Mouse (Mus musculus) liver, embryonic 16.5 days (tissue): ENCODE results near the gene Clptm1. TPM values are rescaled to one million over a fixed set of nuclear protein-coding genes. Genes with fewer than 3 reads are reported as not detected.

Experiments
- ATAC-seq: fragments of 200-750 bp; cut with Nextera tagmentation; 2 replicates; pipeline ENCODE4 v1.8.0; 2017; ENCODE audit warnings: low read depth, mild to moderate bottlenecking, moderate number of reproducible peaks, moderate library complexity
- H3K27ac ChIP-seq: fragments of 300-500 bp; sonication (generic); 2 replicates; pipeline ENCODE4 v1.5.1; 2014; ENCODE audit warnings: mild to moderate bottlenecking, low read length
- H3K27me3 ChIP-seq: fragments of 300-500 bp; sonication (generic); 2 replicates; pipeline ENCODE4 v1.6.1; 2014; ENCODE audit warnings: low read depth, low read length, mixed read lengths; ENCODE audit not compliant: control insufficient read depth, insufficient read depth
- H3K36me3 ChIP-seq: fragments of 300-500 bp; sonication (generic); 2 replicates; pipeline ENCODE4 v1.6.1; 2014; ENCODE audit warnings: mild to moderate bottlenecking; ENCODE audit not compliant: control insufficient read depth, insufficient read depth
- H3K4me1 ChIP-seq: fragments of 300-500 bp; sonication (generic); 2 replicates; pipeline ENCODE4 v1.6.1; 2014; ENCODE audit warnings: low read depth, low read length, mixed read lengths; ENCODE audit not compliant: control insufficient read depth
- H3K4me2 ChIP-seq: fragments of 300-500 bp; sonication (generic); 2 replicates; pipeline ENCODE4 v1.6.1; 2014; ENCODE audit warnings: low read depth, low read length, mixed read lengths
- H3K4me3 ChIP-seq: fragments of 300-500 bp; sonication (generic); 2 replicates; pipeline ENCODE4 v1.5.1; 2014; ENCODE audit warnings: low read depth, mild to moderate bottlenecking, low read length
- H3K9ac ChIP-seq: fragments of 300-500 bp; sonication (generic); 2 replicates; pipeline ENCODE4 v1.6.1; 2014; ENCODE audit warnings: low read depth, low read length
- H3K9me3 ChIP-seq: fragments of 300-500 bp; sonication (generic); replicated peaks from 2 replicates; pipeline ENCODE4 v1.6.1; 2016; ENCODE audit warnings: low read length; ENCODE audit not compliant: control insufficient read depth
- WGBS: fragments of 180-500 bp; shearing (Covaris S2); extraction: QIAGEN DNeasy Blood & Tissue Kit; methylation state at CpG from one replicate; pipeline ENCODE4 v1.1.7; 2014; ENCODE audit not compliant: insufficient replicate concordance; 5-methylcytosine and 5-hydroxymethylcytosine counted together
- polyA plus RNA-seq: library from polyadenylated mRNA; unstranded; fragments of >200 nt; fragmentation: Nextera tagmentation; extraction: Ambion mirVana; gene quantifications from 2 replicates; pipeline ENCODE4 v1.2.1, GENCODE M21; 2015

Gene Clptm1
- polyA plus RNA-seq, 1 experiment from 2014 or later, result 42.7 TPM

DNA sequence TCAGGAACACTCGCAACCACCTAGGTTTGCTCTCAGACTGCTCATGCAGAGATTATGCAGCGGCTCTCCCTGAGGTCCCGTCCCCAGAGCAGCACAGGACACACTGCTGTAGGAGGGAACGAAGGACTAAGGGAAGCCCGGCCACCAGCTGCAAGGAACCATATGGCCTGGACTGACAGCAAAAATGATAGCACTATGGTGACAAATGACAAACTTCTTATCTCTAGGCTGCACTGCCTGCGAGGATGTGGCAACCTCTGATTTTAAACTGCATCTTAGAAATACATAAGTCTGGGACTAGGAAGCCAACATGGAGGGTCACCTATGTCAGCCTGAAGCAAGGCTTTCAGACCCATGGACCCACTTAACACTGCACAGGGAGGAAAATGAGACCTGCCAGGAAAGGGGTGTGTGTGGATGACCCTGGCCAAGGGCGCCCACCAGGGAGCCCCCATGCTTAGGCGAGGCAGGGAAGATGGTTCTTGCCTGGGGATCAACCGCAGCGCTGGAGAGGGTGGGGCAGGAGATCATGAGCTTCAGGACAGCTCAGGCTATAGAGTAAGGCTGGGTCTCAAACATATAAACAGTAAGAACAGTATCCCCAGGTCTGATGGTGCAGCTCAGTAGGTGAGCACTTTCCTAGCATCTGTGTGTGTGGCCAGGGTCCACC lies 71.6 kb downstream of the Clptm1 start:
- Histone ChIP-seq H3K9ac (no peak overlapping the region), H3K4me1 (peaks cover 17% of the 10 kb centered on the region), H3K9me3 (no peaks in the 10 kb centered on the region), H3K4me2 (no peak overlapping the region), H3K27me3 (no peaks in the 10 kb centered on the region), H3K36me3 (peaks cover 7% of the 10 kb centered on the region), H3K4me3 (no peak overlapping the region), H3K27ac (no peak overlapping the region)
- ATAC-seq, result peak; percentile 71
- 32% methylated on average over 10 of the region's 10 CpGs for WGBS

GRCm38 (mm10) chr7:19589917-19590316 lies 74.9 kb downstream of the Clptm1 start:
- Histone ChIP-seq H3K36me3 (peaks cover 32% of the 10 kb centered on the region), H3K9me3 (no peaks in the 10 kb centered on the region), H3K27ac (no peak overlapping the region), H3K9ac (no peak overlapping the region), H3K4me3 (no peak overlapping the region), H3K4me2 (no peak overlapping the region), H3K4me1 (peaks cover 17% of the 10 kb centered on the region), H3K27me3 (no peaks in the 10 kb centered on the region)
- 52% methylated on average over 3 of the region's 3 CpGs for WGBS
- ATAC-seq, result peak; percentile 57

DNA sequence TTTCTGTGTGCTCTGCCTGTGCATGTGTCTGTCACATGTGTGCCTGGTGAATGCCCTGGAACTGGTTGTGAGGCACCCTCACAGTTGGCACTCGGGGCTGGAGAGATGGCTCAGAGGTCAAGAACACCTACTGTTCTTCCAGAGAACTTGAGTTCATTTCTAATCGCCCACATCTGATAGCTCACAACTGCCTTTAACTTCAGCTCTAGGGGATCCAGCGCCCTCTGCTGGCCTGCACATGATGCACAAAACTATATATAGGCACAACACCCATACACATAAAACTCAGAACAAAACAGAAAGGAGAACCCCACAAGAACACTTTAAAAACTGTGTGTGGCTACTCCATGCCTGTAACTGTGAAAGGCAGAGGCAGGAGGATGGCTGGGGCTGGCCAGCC lies 75.6 kb downstream of the Clptm1 start:
- H3K27ac ChIP-seq, result no peak overlapping the region
- H3K4me2 ChIP-seq, result no peak overlapping the region
- no peak overlapping the region for H3K9ac ChIP-seq
- no peaks in the 10 kb centered on the region for H3K27me3 ChIP-seq
- peaks cover 38% of the 10 kb centered on the region for H3K36me3 ChIP-seq
- H3K9me3 ChIP-seq, result no peaks in the 10 kb centered on the region
- WGBS, result 37% methylated on average over 3 of the region's 3 CpGs
- H3K4me1 ChIP-seq, result peaks cover 17% of the 10 kb centered on the region
- H3K4me3 ChIP-seq, result no peak overlapping the region
- no peak for ATAC-seq

DNA sequence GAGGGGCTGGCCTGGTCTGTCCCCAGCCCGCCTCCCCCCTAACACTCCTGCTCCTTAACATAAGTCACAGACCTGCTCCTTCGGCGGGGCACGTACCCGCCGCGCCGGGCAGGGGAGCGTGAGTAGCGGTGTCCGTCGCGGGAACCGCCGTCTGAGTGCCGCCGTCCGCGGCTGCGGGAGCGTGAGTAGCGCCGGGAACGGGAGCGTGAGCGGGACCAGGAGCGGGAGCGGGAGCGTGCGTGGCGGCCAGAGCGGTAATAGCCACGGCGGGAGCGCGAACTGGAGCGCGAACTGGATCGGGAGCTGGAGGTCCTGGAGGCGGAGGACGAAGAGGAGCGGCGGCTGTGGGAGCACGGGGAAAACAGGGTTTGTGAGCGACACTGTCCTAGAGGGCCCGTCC lies 78.6 kb downstream of the Clptm1 start:
- Histone ChIP-seq H3K4me2 (no peak overlapping the region), H3K4me1 (peaks cover 2% of the 10 kb centered on the region), H3K9ac (no peak overlapping the region), H3K36me3 (peaks cover 46% of the 10 kb centered on the region), H3K4me3 (no peak overlapping the region), H3K27me3 (no peaks in the 10 kb centered on the region), H3K9me3 (no peaks in the 10 kb centered on the region), H3K27ac (no peak overlapping the region)
- WGBS, result 91% methylated on average over 44 of the region's 46 CpGs
- no peak for ATAC-seq

Other genes starting within 250 kb of the Clptm1 start
- gene Mark4, start 206.2 kb downstream of the Clptm1 start, polyA plus RNA-seq, result 0.99 and 1.3 TPM in 2 replicates
- gene Exoc3l2, start 201.7 kb downstream of the Clptm1 start, polyA plus RNA-seq, result 0.54 and 0.55 TPM in 2 replicates
- gene Bloc1s3, start 156.7 kb downstream of the Clptm1 start, polyA plus RNA-seq, result 0.65 and 0.72 TPM in 2 replicates
- 37.2 and 37.4 TPM in 2 replicates for gene Trappc6a, start 156.6 kb downstream of the Clptm1 start, polyA plus RNA-seq
- gene Nkpd1, start 147.2 kb downstream of the Clptm1 start, polyA plus RNA-seq, result not detected in 2 replicates
- 9.5 and 11.3 TPM in 2 replicates for gene Ppp1r37, start 102.0 kb downstream of the Clptm1 start, polyA plus RNA-seq
- 0.48 and 0.59 TPM in 2 replicates for gene Zfp296, start 87.7 kb downstream of the Clptm1 start, polyA plus RNA-seq
- 71.1 and 74.2 TPM in 2 replicates for gene Gemin7, start 87.4 kb downstream of the Clptm1 start, polyA plus RNA-seq
- 9.4 and 11.4 TPM in 2 replicates for gene Clasrp, start 60.5 kb downstream of the Clptm1 start, polyA plus RNA-seq
- gene Relb, start 35.6 kb downstream of the Clptm1 start, polyA plus RNA-seq, result 1.5 and 1.7 TPM in 2 replicates
- 1,344 and 1,420 TPM in 2 replicates for gene Apoc2, start 12.9 kb upstream of the Clptm1 start, polyA plus RNA-seq
- 20.6 and 35.3 TPM in 2 replicates for gene Gm44805, start 16.4 kb upstream of the Clptm1 start, polyA plus RNA-seq
- 405 and 488 TPM in 2 replicates for gene Apoc4, start 16.4 kb upstream of the Clptm1 start, polyA plus RNA-seq
- 919 and 984 TPM in 2 replicates for gene Apoc1, start 27.6 kb upstream of the Clptm1 start, polyA plus RNA-seq
- 3,720 and 4,229 TPM in 2 replicates for gene Apoe, start 34.2 kb upstream of the Clptm1 start, polyA plus RNA-seq
- 47.3 and 51.8 TPM in 2 replicates for gene Tomm40, start 50.4 kb upstream of the Clptm1 start, polyA plus RNA-seq
- 12.9 and 15.8 TPM in 2 replicates for gene Nectin2, start 85.5 kb upstream of the Clptm1 start, polyA plus RNA-seq
- gene Bcam, start 106.0 kb upstream of the Clptm1 start, polyA plus RNA-seq, result 7.4 and 9.7 TPM in 2 replicates
- 4.7 and 5.4 TPM in 2 replicates for gene Cblc, start 131.8 kb upstream of the Clptm1 start, polyA plus RNA-seq
- gene Bcl3, start 157.7 kb upstream of the Clptm1 start, polyA plus RNA-seq, result 4.1 and 4.4 TPM in 2 replicates
- 0.08 TPM in 1 of 2 replicates, not detected in the other for gene Gm19345, start 187.0 kb upstream of the Clptm1 start, polyA plus RNA-seq
- not detected in 2 replicates for gene Ceacam16, start 196.3 kb upstream of the Clptm1 start, polyA plus RNA-seq
- gene Ceacam19, start 222.9 kb upstream of the Clptm1 start, polyA plus RNA-seq, result not detected in 2 replicates